8 mouse cellular contexts compared by ENCODE assay signal in genomic region chr4:140960781-140961466, GRCm38 (mm10). TPM values are rescaled to one million over a fixed set of nuclear protein-coding genes. Genes with fewer than 3 reads are reported as not detected.
DNase-seq lines count a peak whose midpoint lies in the region; ATAC-seq and TF ChIP-seq lines count a peak whose summit lies in the region.

Gene Sdhb, plus strand, starts transcription at chr4:140961203.

- H3K4me1 ChIP-seq in cortical plate, adult 2 months (ENCODE audit: control insufficient read depth, insufficient read depth, low read length): peaks cover 11% of the 10 kb centered on the region
- peaks cover 67% of the 10 kb centered on the region for H3K4me1 ChIP-seq in megakaryocyte, embryonic 14.5 days

- no peaks in the 10 kb centered on the region for H3K27me3 ChIP-seq in megakaryocyte, embryonic 14.5 days (replicated peaks)

- ATAC-seq in activated CD4-positive, CD25-positive, alpha-beta regulatory T cell, adult 4 months: peak; percentile 89

- H3K4me3 ChIP-seq in cortical plate, adult 2 months (ENCODE audit: insufficient read depth, low read length): peak within 1 kb of the TSS; percentile 84
- H3K4me3 ChIP-seq in megakaryocyte, embryonic 14.5 days (replicated peaks): peak within 1 kb of the TSS; percentile 95

- H3K9me3 ChIP-seq in megakaryocyte, embryonic 14.5 days: no peaks in the 10 kb centered on the region

- no peak for TF ChIP-seq CTCF in cortical plate, adult 2 months (IDR thresholded peaks at IDR 0.05; ENCODE audit: extremely low read depth, insufficient read depth, low read length)

- peak; percentile 93 to 99 for DNase-seq in gastrocnemius, adult 8-10 months (ENCODE audit: low spot score in 2 of 2)
- DNase-seq in hindlimb bud, embryonic 11.5 days (ENCODE audit: extremely low spot score, low read depth, low spot score): peak; percentile 95
- DNase-seq in left cerebral cortex, adult 8-10 months (ENCODE audit: low spot score in 2 of 2): peak; percentile 81 to 98
- peak; percentile 98 to 99 for DNase-seq in right cerebral cortex, postnatal 10 days (ENCODE audit: low spot score in 2 of 2)
- DNase-seq in urinary bladder, postnatal 25 days (ENCODE audit: low spot score): peak; percentile 84

- peak within 1 kb of the TSS; percentile 92 for H3K27ac ChIP-seq in cortical plate, adult 2 months (ENCODE audit: insufficient read depth, low read length)

- peak; percentile 46; the same call in 1 of the 2 replicates for TF ChIP-seq POLR2A in cortical plate, adult 2 months (IDR thresholded peaks at IDR 0.05; ENCODE audit: extremely low read depth, insufficient read depth, low read length)

- peaks cover 15% of the 10 kb centered on the region for H3K36me3 ChIP-seq in megakaryocyte, embryonic 14.5 days (replicated peaks; ENCODE audit: low read length)

RNA-seq across cellular contexts. Expression of gene Sdhb, which starts in this region (rescaled TPM):
- 100 to 1,000 TPM; 318 to 321 TPM for polyA plus RNA-seq in activated CD4-positive, CD25-positive, alpha-beta regulatory T cell, adult 4 months (2017; shearing (Covaris generic))
- 276 and 282 TPM in 2 replicates for polyA plus RNA-seq in cortical plate, adult 2 months (2012; rRNA removed)
- 100 to 1,000 TPM; 520 to 588 (median 538) TPM for total RNA-seq in gastrocnemius, adult 8-10 months (2022)
- 100 to 1,000 TPM; 186 to 203 (median 195) TPM for total RNA-seq in left cerebral cortex, adult 8-10 months (2022)
- 129 and 181 TPM in 2 replicates for polyA plus RNA-seq in megakaryocyte, embryonic 14.5 days (2012; ENCODE audit: insufficient read depth, low replicate concordance)

Comparison
In these comparisons a context has a peak if more than half of its experiments do, and no peak if none do; other contexts are left out.
1. Peak in every context shown above with its lines: DNase-seq, ATAC-seq, H3K4me3 ChIP-seq and H3K27ac ChIP-seq.